Mouse (Mus musculus) forebrain, embryonic 14.5 days (tissue): ENCODE measurements at regions not wholly inside any gene's neighbourhood (a gene's known extent, or its start where the extent isn't known, plus 50 kb on each side); places are given as distances from the start of the nearest gene placed in this dataset.
A peak's percentile ranks its signal among the peaks of the same experiment; 100 is the strongest.

ENCODE experiments used
- ATAC-seq: fragments of 200-750 bp; cut with Nextera tagmentation; 2 replicates; pipeline ENCODE4 v1.8.0; 2017; ENCODE audit warnings: mild to moderate bottlenecking, moderate library complexity
- DNase-seq: peaks from one replicate; pipeline ENCODE4 v3.0.0-alpha.2; 2015; ENCODE audit warnings: low spot score
- H3K27ac ChIP-seq: fragments of 300-500 bp; sonication (generic); 2 replicates; pipeline ENCODE4 v1.5.1; 2014; ENCODE audit warnings: low read depth, mild to moderate bottlenecking, control low read depth, low read length, moderate library complexity
- H3K27me3 ChIP-seq: fragments of 300-500 bp; sonication (generic); replicated peaks from 2 replicates; pipeline ENCODE4 v1.6.1; 2014; ENCODE audit warnings: low read length, control low read depth, mixed read lengths; ENCODE audit not compliant: control insufficient read depth, insufficient read depth
- H3K36me3 ChIP-seq: fragments of 300-500 bp; sonication (generic); 2 replicates; pipeline ENCODE4 v1.6.1; 2014; ENCODE audit warnings: low read length, control low read depth; ENCODE audit not compliant: control insufficient read depth, insufficient read depth
- H3K4me1 ChIP-seq: fragments of 300-500 bp; sonication (generic); 2 replicates; pipeline ENCODE4 v1.6.1; 2014; ENCODE audit warnings: antibody characterized with exemption, low read length, control low read depth; ENCODE audit not compliant: control insufficient read depth, insufficient read depth
- H3K4me2 ChIP-seq: fragments of 300-500 bp; sonication (generic); 2 replicates; pipeline ENCODE4 v1.6.1; 2014; ENCODE audit warnings: mild to moderate bottlenecking, control low read depth, low read length
- H3K4me3 ChIP-seq: fragments of 300-500 bp; sonication (generic); 2 replicates; pipeline ENCODE4 v1.5.1; 2014; ENCODE audit warnings: low read depth, low read length, control low read depth
- H3K9ac ChIP-seq: fragments of 300-500 bp; sonication (generic); 2 replicates; pipeline ENCODE4 v1.6.1; 2014; ENCODE audit warnings: mild to moderate bottlenecking, low read length, control low read depth, moderate library complexity
- H3K9me3 ChIP-seq: fragments of 300-500 bp; sonication (generic); replicated peaks from 2 replicates; pipeline ENCODE4 v1.6.1; 2016; ENCODE audit warnings: low read length, control low read depth, mixed read lengths; ENCODE audit not compliant: control insufficient read depth
- WGBS: fragments of 180-500 bp; shearing (Covaris S2); extraction: QIAGEN DNeasy Blood & Tissue Kit; methylation state at CpG from one replicate; pipeline ENCODE4 v1.1.7; 2014; 5-methylcytosine and 5-hydroxymethylcytosine counted together

- no peak overlapping the region for H3K4me3 ChIP-seq
- no peaks in the 10 kb centered on the region for H3K9me3 ChIP-seq
- H3K36me3 ChIP-seq = no peaks in the 10 kb centered on the region
- ATAC-seq (peak; percentile 52; the same call in 1 of the 2 replicates), DNase-seq (peak; percentile 38)
- no peak overlapping the region for H3K4me2 ChIP-seq
- no peak overlapping the region for H3K27ac ChIP-seq
- H3K9ac ChIP-seq = no peak overlapping the region
- WGBS = 27% methylated on average over 3 of the region's 3 CpGs
- H3K27me3 ChIP-seq = no peaks in the 10 kb centered on the region
- no peaks in the 10 kb centered on the region for H3K4me1 ChIP-seq
Observed at GRCm38 (mm10) chr5:42270286-42271076, 202.7 kb downstream of the Gm16223 start.

GRCm38 (mm10) chr5:42272001-42272400 lies 204.2 kb downstream of the Gm16223 start:
- WGBS = 84% methylated on average over 4 of the region's 4 CpGs
- ATAC-seq (no peak), DNase-seq (peak; percentile 12)
- Histone ChIP-seq H3K4me2 (no peak overlapping the region), H3K27me3 (no peaks in the 10 kb centered on the region), H3K9ac (no peak overlapping the region), H3K4me1 (no peaks in the 10 kb centered on the region), H3K9me3 (no peaks in the 10 kb centered on the region), H3K27ac (no peak overlapping the region), H3K36me3 (no peaks in the 10 kb centered on the region), H3K4me3 (no peak overlapping the region)

GRCm38 (mm10) chr5:42278617-42279296 lies 211.0 kb downstream of the Gm16223 start:
- H3K27ac ChIP-seq = no peak overlapping the region
- 56% methylated on average over 4 of the region's 4 CpGs for WGBS
- H3K4me3 ChIP-seq = no peak overlapping the region
- H3K4me2 ChIP-seq = no peak overlapping the region
- no peaks in the 10 kb centered on the region for H3K9me3 ChIP-seq
- H3K27me3 ChIP-seq = no peaks in the 10 kb centered on the region
- DNase-seq (peak; percentile 19), ATAC-seq (peak; percentile 32; the same call in 1 of the 2 replicates)
- no peaks in the 10 kb centered on the region for H3K4me1 ChIP-seq
- no peak overlapping the region for H3K9ac ChIP-seq
- no peaks in the 10 kb centered on the region for H3K36me3 ChIP-seq
